Mouse (Mus musculus) ES-Bruce4 (cell line): ENCODE measurements around the gene Fgf15. TPM values are rescaled to one million over a fixed set of nuclear protein-coding genes. Genes with fewer than 3 reads are reported as not detected.
"Not testable (repeated sequence)": the region's sequence is repeated elsewhere in the genome, so short reads cannot be mapped to it uniquely, and the experiment has no call there.

ENCODE experiments used
- H3K27ac ChIP-seq: 2 replicates; pipeline ENCODE4 v1.5.1; 2012; ENCODE audit warnings: low read length, inconsistent platforms; ENCODE audit not compliant: insufficient read depth
- H3K27me3 ChIP-seq: 2 replicates; pipeline ENCODE4 v1.6.1; 2012; ENCODE audit warnings: mild to moderate bottlenecking, low read length, inconsistent platforms; ENCODE audit not compliant: control insufficient read depth, poor library complexity, insufficient read depth, severe bottlenecking
- H3K36me3 ChIP-seq: 2 replicates; pipeline ENCODE4 v1.6.1; 2012; ENCODE audit warnings: inconsistent platforms, mild to moderate bottlenecking, low read length, moderate library complexity; ENCODE audit not compliant: control insufficient read depth, poor library complexity, insufficient read depth, severe bottlenecking
- H3K4me1 ChIP-seq: one replicate; pipeline ENCODE4 v1.8.1; 2011; ENCODE audit warnings: low read length; ENCODE audit not compliant: control insufficient read depth, insufficient read depth
- H3K4me3 ChIP-seq: 2 replicates; pipeline ENCODE4 v1.5.1; 2011; ENCODE audit warnings: low read depth, mild to moderate bottlenecking, low read length
- H3K9ac ChIP-seq: 2 replicates; pipeline ENCODE4 v1.6.1; 2012; ENCODE audit warnings: low read depth, mild to moderate bottlenecking, inconsistent platforms; ENCODE audit not compliant: poor library complexity, severe bottlenecking
- H3K9me3 ChIP-seq: replicated peaks from 2 replicates; pipeline ENCODE4 v1.6.1; 2012; ENCODE audit warnings: mild to moderate bottlenecking, low read length, inconsistent platforms; ENCODE audit not compliant: control insufficient read depth, poor library complexity, insufficient read depth, severe bottlenecking
- CTCF ChIP-seq: IDR thresholded peaks from one replicate; pipeline ENCODE4 v1.8.1; 2011; ENCODE audit warnings: low read depth, low read length
- EP300 ChIP-seq: IDR thresholded peaks from 2 replicates; pipeline ENCODE4 v1.6.1; 2011; ENCODE audit warnings: low read depth, low read length; ENCODE audit not compliant: insufficient read depth
- POLR2A ChIP-seq: IDR thresholded peaks from one replicate; pipeline ENCODE4 v1.8.1; 2011; ENCODE audit warnings: low read length; ENCODE audit not compliant: insufficient read depth
- polyA plus RNA-seq: library from polyadenylated mRNA; stranded (reverse); fragments of >200 nt; gene quantifications from 2 replicates; pipeline ENCODE4 v1.2.4, GENCODE M21; 2011; ENCODE audit warnings: low read depth; ENCODE audit not compliant: missing spikeins, insufficient read depth, insufficient read length

Fgf15 gene
- polyA plus RNA-seq, 1 experiment: 3.3 TPM

- no peaks in the 10 kb centered on the region for H3K36me3 ChIP-seq
- H3K9ac ChIP-seq: no peak overlapping the region
- TF ChIP-seq EP300: no peak
- peak; percentile 10 for TF ChIP-seq CTCF
- TF ChIP-seq POLR2A: no peak
- H3K4me1 ChIP-seq: peaks cover 4% of the 10 kb centered on the region
- H3K9me3 ChIP-seq: no peaks in the 10 kb centered on the region
- peaks cover 8% of the 10 kb centered on the region; the same call in 1 of the 2 replicates for H3K27me3 ChIP-seq
- H3K4me3 ChIP-seq: no peak overlapping the region
- no peak overlapping the region for H3K27ac ChIP-seq
These were observed 4.0 kb upstream of the Fgf15 start for GRCm38 (mm10) chr7:144892322-144892721.

GRCm38 (mm10) chr7:144894191-144894590 is 2.1 kb upstream of the Fgf15 start:
- Histone ChIP-seq H3K4me3 (no peak overlapping the region), H3K27me3 (peaks cover 12% of the 10 kb centered on the region; the same call in 1 of the 2 replicates), H3K36me3 (no peaks in the 10 kb centered on the region), H3K27ac (no peak overlapping the region), H3K4me1 (peaks cover 2% of the 10 kb centered on the region), H3K9ac (no peak overlapping the region), H3K9me3 (no peaks in the 10 kb centered on the region)
- no peak for TF ChIP-seq EP300
- no peak for TF ChIP-seq POLR2A
- TF ChIP-seq CTCF: no peak

GRCm38 (mm10) chr7:144894706-144895105 is 1.6 kb upstream of the Fgf15 start:
- H3K9me3 ChIP-seq: no peaks in the 10 kb centered on the region
- TF ChIP-seq POLR2A: no peak
- TF ChIP-seq EP300: no peak
- no peak for TF ChIP-seq CTCF
- H3K36me3 ChIP-seq: no peaks in the 10 kb centered on the region
- peaks cover 12% of the 10 kb centered on the region; the same call in 1 of the 2 replicates for H3K27me3 ChIP-seq
- H3K27ac ChIP-seq: no peak overlapping the region
- H3K9ac ChIP-seq: no peak overlapping the region
- peaks cover 2% of the 10 kb centered on the region for H3K4me1 ChIP-seq
- no peak overlapping the region for H3K4me3 ChIP-seq

GRCm38 (mm10) chr7:144895305-144896111 is 823 bp upstream of the Fgf15 start:
- peak; percentile 65; the same call in 1 of the 2 replicates for TF ChIP-seq EP300
- peak; percentile 93 for TF ChIP-seq CTCF
- no peak for TF ChIP-seq POLR2A
- H3K36me3 ChIP-seq: no peaks in the 10 kb centered on the region
- H3K27me3 ChIP-seq: peaks cover 12% of the 10 kb centered on the region; the same call in 1 of the 2 replicates
- no peaks in the 10 kb centered on the region for H3K9me3 ChIP-seq
- H3K4me1 ChIP-seq: peaks cover 2% of the 10 kb centered on the region
- H3K4me3 ChIP-seq: peak overlapping the region; percentile 38
- H3K27ac ChIP-seq: no peak overlapping the region
- H3K9ac ChIP-seq: 0 out of 2 replicates have a peak overlapping the region, but pooled peaks have one; percentile 0

- no peak overlapping the region for H3K9ac ChIP-seq
- no peaks in the 10 kb centered on the region for H3K9me3 ChIP-seq
- TF ChIP-seq EP300 (peak; percentile 62; the same call in 1 of the 2 replicates), POLR2A (no peak)
- no peaks in the 10 kb centered on the region for H3K36me3 ChIP-seq
- H3K27me3 ChIP-seq: peaks cover 12% of the 10 kb centered on the region; the same call in 1 of the 2 replicates
- no peak overlapping the region for H3K4me3 ChIP-seq
- no peak overlapping the region for H3K27ac ChIP-seq
- peaks cover 2% of the 10 kb centered on the region for H3K4me1 ChIP-seq
These were observed 2.2 kb downstream of the Fgf15 start for GRCm38 (mm10) chr7:144898506-144898905.

- H3K4me1 ChIP-seq, H3K9me3 ChIP-seq, H3K36me3 ChIP-seq, H3K4me3 ChIP-seq, H3K9ac ChIP-seq, H3K27me3 ChIP-seq, H3K27ac ChIP-seq: not testable (repeated sequence)
These were observed 9.2 kb downstream of the Fgf15 start for GRCm38 (mm10) chr7:144905514-144905913.
